12 mouse cellular contexts compared by ENCODE assay signal in genomic region chr11:96325747-96326212, GRCm38 (mm10). TPM values are rescaled to one million over a fixed set of nuclear protein-coding genes. Genes with fewer than 3 reads are reported as not detected.
A peak's percentile ranks its signal among the peaks of the same experiment; 100 is the strongest.
DNase-seq lines count a peak whose midpoint lies in the region; ATAC-seq lines count a peak whose summit lies in the region.
"Had no signal": no experiment of that assay in that cellular context is flagged by ENCODE, and none has a peak within 500 bp of the region (broad histone marks: within the 10 kb centered on the region; RNA-seq: fewer than 3 reads in every experiment).

No protein-coding gene starts in this region.

- H3K4me2 ChIP-seq in heart, embryonic 12.5 days: peak overlapping the region; percentile 18; the same call in 1 of the 2 replicates
- peak overlapping the region; percentile 100 for H3K4me2 ChIP-seq in neural tube, embryonic 11.5 days (ENCODE audit: low read depth)
- peak overlapping the region; percentile 28; the same call in 1 of the 2 replicates for H3K4me2 ChIP-seq in limb, embryonic 13.5 days (replicated peaks)
- no peak overlapping the region for H3K4me2 ChIP-seq in forebrain, embryonic 11.5 days (ENCODE audit: low read depth, low read length, severe bottlenecking)
- H3K4me2 ChIP-seq: embryonic facial prominence, embryonic 12.5 days; midbrain, embryonic 11.5 days had no signal

- ATAC-seq in heart, embryonic 12.5 days (ENCODE audit: insufficient number of reproducible peaks, low FRiP score): no peak
- ATAC-seq in neural tube, embryonic 11.5 days (ENCODE audit: insufficient read depth, low FRiP score, low TSS enrichment): no peak
- ATAC-seq in limb, embryonic 13.5 days (ENCODE audit: low FRiP score, low read depth): no peak
- no peak for ATAC-seq in forebrain, embryonic 11.5 days (replicated peaks; ENCODE audit: low FRiP score)

- no peak overlapping the region for H3K27ac ChIP-seq in heart, embryonic 12.5 days (ENCODE audit: poor library complexity, severe bottlenecking)
- peak overlapping the region; percentile 100 for H3K27ac ChIP-seq in neural tube, embryonic 11.5 days (ENCODE audit: low read depth, low read length)
- H3K27ac ChIP-seq in limb, embryonic 13.5 days: no peak overlapping the region
- H3K27ac ChIP-seq in forebrain, embryonic 11.5 days (ENCODE audit: low read depth, low read length): no peak overlapping the region
- H3K27ac ChIP-seq: embryonic facial prominence, embryonic 12.5 days had no signal

- no peaks in the 10 kb centered on the region for H3K9me3 ChIP-seq in heart, embryonic 12.5 days (replicated peaks)
- no peaks in the 10 kb centered on the region for H3K9me3 ChIP-seq in neural tube, embryonic 11.5 days (ENCODE audit: control insufficient read depth, low read length)
- no peaks in the 10 kb centered on the region for H3K9me3 ChIP-seq in limb, embryonic 13.5 days
- H3K9me3 ChIP-seq in forebrain, embryonic 11.5 days (ENCODE audit: control insufficient read depth, low read length): no peaks in the 10 kb centered on the region
- H3K9me3 ChIP-seq: embryonic facial prominence, embryonic 12.5 days had no signal

- intact Hi-C loops in heart, postnatal 10 days (cut with DNase I): no loop called here

- 0 out of 2 replicates have a peak overlapping the region, but pooled peaks have one; percentile 1 for H3K4me3 ChIP-seq in heart, embryonic 12.5 days
- H3K4me3 ChIP-seq in neural tube, embryonic 11.5 days (ENCODE audit: low read depth, low read length): peak overlapping the region; percentile 96
- 0 out of 2 replicates have a peak overlapping the region, but pooled peaks have one; percentile 2 for H3K4me3 ChIP-seq in limb, embryonic 13.5 days
- no peak overlapping the region for H3K4me3 ChIP-seq in forebrain, embryonic 11.5 days (ENCODE audit: low read depth, low read length)
- H3K4me3 ChIP-seq: embryonic facial prominence, embryonic 12.5 days had no signal

- peaks cover 99% of the 10 kb centered on the region for H3K27me3 ChIP-seq in heart, embryonic 12.5 days (replicated peaks)
- H3K27me3 ChIP-seq in neural tube, embryonic 11.5 days (ENCODE audit: control insufficient read depth, insufficient read depth, low read length): no peaks in the 10 kb centered on the region
- H3K27me3 ChIP-seq in limb, embryonic 13.5 days: peaks cover 100% of the 10 kb centered on the region
- peaks cover 98% of the 10 kb centered on the region for H3K27me3 ChIP-seq in forebrain, embryonic 11.5 days (ENCODE audit: control insufficient read depth, insufficient read depth, low read length)

- H3K9ac ChIP-seq in heart, embryonic 12.5 days: no peak overlapping the region
- peak overlapping the region; percentile 100 for H3K9ac ChIP-seq in neural tube, embryonic 11.5 days (ENCODE audit: low read length)
- no peak overlapping the region for H3K9ac ChIP-seq in limb, embryonic 13.5 days
- no peak overlapping the region for H3K9ac ChIP-seq in forebrain, embryonic 11.5 days (ENCODE audit: low read length)
- H3K9ac ChIP-seq: embryonic facial prominence, embryonic 12.5 days had no signal

- H3K36me3 ChIP-seq in heart, embryonic 12.5 days: no peaks in the 10 kb centered on the region
- peaks cover 4% of the 10 kb centered on the region for H3K36me3 ChIP-seq in neural tube, embryonic 11.5 days (ENCODE audit: control insufficient read depth, insufficient read depth, low read length)
- H3K36me3 ChIP-seq in limb, embryonic 13.5 days: no peaks in the 10 kb centered on the region
- no peaks in the 10 kb centered on the region for H3K36me3 ChIP-seq in forebrain, embryonic 11.5 days (ENCODE audit: control insufficient read depth, insufficient read depth, low read length)
- H3K36me3 ChIP-seq: embryonic facial prominence, embryonic 12.5 days had no signal

- H3K4me1 ChIP-seq in heart, embryonic 12.5 days (replicated peaks): no peaks in the 10 kb centered on the region
- peaks cover 54% of the 10 kb centered on the region for H3K4me1 ChIP-seq in neural tube, embryonic 11.5 days (ENCODE audit: control insufficient read depth, insufficient read depth, low read length)
- H3K4me1 ChIP-seq in limb, embryonic 13.5 days: no peaks in the 10 kb centered on the region
- H3K4me1 ChIP-seq in forebrain, embryonic 11.5 days (replicated peaks; ENCODE audit: control insufficient read depth, insufficient read depth, low read length): no peaks in the 10 kb centered on the region
- H3K4me1 ChIP-seq: embryonic facial prominence, embryonic 12.5 days had no signal

- 8% methylated on average over 22 of the region's 22 CpGs for WGBS in heart, embryonic 12.5 days
- whole genome bisulfite sequencing in neural tube, embryonic 11.5 days: 3% methylated on average over 22 of the region's 22 CpGs
- 5% methylated on average over 22 of the region's 22 CpGs for WGBS in limb, embryonic 13.5 days
- WGBS in forebrain, embryonic 11.5 days: 1% methylated on average over 22 of the region's 22 CpGs

- no peak for DNase-seq in heart, postnatal 10 days
- peak; percentile 66 for DNase-seq in neural tube, embryonic 11.5 days (ENCODE audit: low spot score)
- no peak for DNase-seq in neural tube, embryonic 10.5 days (ENCODE audit: extremely low spot score, low spot score)
- DNase-seq in T-cell, adult 2 months (ENCODE audit: low spot score): no peak
- no peak for DNase-seq in forebrain, embryonic 11.5 days (ENCODE audit: low spot score)
- DNase-seq in spleen, postnatal 36 days (ENCODE audit: low spot score in 2 of 2): no peak
- DNase-seq: heart, postnatal 4 days had no signal

RNA-seq across cellular contexts. Expression of gene Hoxb3, which starts 2.7 kb away (rescaled TPM):
- 0.45 and 0.86 TPM in 2 replicates for polyA plus RNA-seq in heart, embryonic 12.5 days (2016; fragmentation: Nextera tagmentation; extraction: Ambion mirVana)
- 1 to 10 TPM; 1.1 TPM for total RNA-seq in heart, postnatal 10 days (2021)
- polyA plus RNA-seq in neural tube, embryonic 11.5 days (2014; fragmentation: Nextera tagmentation; extraction: Ambion mirVana): 10.3 and 14.2 TPM in 2 replicates
- 0.17 and 0.55 TPM in 2 replicates for polyA plus RNA-seq in limb, embryonic 13.5 days (2015; fragmentation: Nextera tagmentation; extraction: Ambion mirVana)
- polyA plus RNA-seq in forebrain, embryonic 11.5 days (2014; fragmentation: Nextera tagmentation; extraction: Ambion mirVana): not detected in 2 replicates
- total RNA-seq: left cerebral cortex, adult 18-20 months had no signal
- polyA plus RNA-seq: midbrain, embryonic 11.5 days had no signal

RNA-seq across cellular contexts. Expression of gene Hoxb4, which starts 7.7 kb away (rescaled TPM):
- 0.19 and 0.32 TPM in 2 replicates for polyA plus RNA-seq in heart, embryonic 12.5 days (2016; fragmentation: Nextera tagmentation; extraction: Ambion mirVana)
- 1 to 10 TPM; 1.1 TPM for total RNA-seq in heart, postnatal 10 days (2021)
- 3.1 and 3.8 TPM in 2 replicates for polyA plus RNA-seq in neural tube, embryonic 11.5 days (2014; fragmentation: Nextera tagmentation; extraction: Ambion mirVana)
- 0.36 and 0.50 TPM in 2 replicates for polyA plus RNA-seq in limb, embryonic 13.5 days (2015; fragmentation: Nextera tagmentation; extraction: Ambion mirVana)
- polyA plus RNA-seq in forebrain, embryonic 11.5 days (2014; fragmentation: Nextera tagmentation; extraction: Ambion mirVana): not detected in 2 replicates
- total RNA-seq: left cerebral cortex, adult 18-20 months had no signal
- polyA plus RNA-seq: midbrain, embryonic 11.5 days had no signal

RNA-seq across cellular contexts. Expression of gene Hoxb5, which starts 22.6 kb away (rescaled TPM):
- polyA plus RNA-seq in heart, embryonic 12.5 days (2016; fragmentation: Nextera tagmentation; extraction: Ambion mirVana): 0.14 and 1.9 TPM in 2 replicates
- under 1 TPM; 0.45 to 0.62 TPM for total RNA-seq in heart, postnatal 10 days (2021)
- polyA plus RNA-seq in neural tube, embryonic 11.5 days (2014; fragmentation: Nextera tagmentation; extraction: Ambion mirVana): 49.0 and 49.1 TPM in 2 replicates
- polyA plus RNA-seq in limb, embryonic 13.5 days (2015; fragmentation: Nextera tagmentation; extraction: Ambion mirVana): 0.97 and 1.5 TPM in 2 replicates
- polyA plus RNA-seq in forebrain, embryonic 11.5 days (2014; fragmentation: Nextera tagmentation; extraction: Ambion mirVana): 0.21 TPM in 1 of 2 replicates, not detected in the other
- total RNA-seq: left cerebral cortex, adult 18-20 months had no signal
- polyA plus RNA-seq: midbrain, embryonic 11.5 days had no signal

RNA-seq across cellular contexts. Expression of gene Hoxb2, which starts 24.5 kb away (rescaled TPM):
- 4.0 TPM in 2 replicates for polyA plus RNA-seq in heart, embryonic 12.5 days (2016; fragmentation: Nextera tagmentation; extraction: Ambion mirVana)
- 1 to 10 TPM; 1.6 to 1.7 TPM for total RNA-seq in heart, postnatal 10 days (2021)
- polyA plus RNA-seq in neural tube, embryonic 11.5 days (2014; fragmentation: Nextera tagmentation; extraction: Ambion mirVana): 88.2 and 89.0 TPM in 2 replicates
- 3.9 and 4.8 TPM in 2 replicates for polyA plus RNA-seq in limb, embryonic 13.5 days (2015; fragmentation: Nextera tagmentation; extraction: Ambion mirVana)
- polyA plus RNA-seq in forebrain, embryonic 11.5 days (2014; fragmentation: Nextera tagmentation; extraction: Ambion mirVana): 0.12 TPM in 1 of 2 replicates, not detected in the other
- total RNA-seq: left cerebral cortex, adult 18-20 months had no signal
- polyA plus RNA-seq: midbrain, embryonic 11.5 days had no signal

RNA-seq across cellular contexts. Expression of gene Hoxb6, which starts 33.5 kb away (rescaled TPM):
- 0.62 TPM in 1 of 2 replicates, not detected in the other for polyA plus RNA-seq in heart, embryonic 12.5 days (2016; fragmentation: Nextera tagmentation; extraction: Ambion mirVana)
- total RNA-seq in heart, postnatal 10 days (2021): not detected
- 81.4 and 87.2 TPM in 2 replicates for polyA plus RNA-seq in neural tube, embryonic 11.5 days (2014; fragmentation: Nextera tagmentation; extraction: Ambion mirVana)
- polyA plus RNA-seq in limb, embryonic 13.5 days (2015; fragmentation: Nextera tagmentation; extraction: Ambion mirVana): 0.59 and 1.4 TPM in 2 replicates
- not detected in 2 replicates for polyA plus RNA-seq in forebrain, embryonic 11.5 days (2014; fragmentation: Nextera tagmentation; extraction: Ambion mirVana)
- total RNA-seq: heart, postnatal 4 days; left cerebral cortex, adult 18-20 months had no signal
- polyA plus RNA-seq: embryonic facial prominence, embryonic 12.5 days; midbrain, embryonic 11.5 days had no signal

Comparison
In these comparisons a context has a peak if more than half of its experiments do, and no peak if none do; other contexts are left out.
1. RNA of gene Hoxb5, which starts 22.6 kb away (polyA plus RNA-seq): 49.0 to 49.1 TPM in neural tube, embryonic 11.5 days; 0.97 to 1.5 TPM in limb, embryonic 13.5 days, 0.14 to 1.9 TPM in heart, embryonic 12.5 days and 0.21 TPM in forebrain, embryonic 11.5 days; every median in the first group is over 10 times any median in the second.